Mouse (Mus musculus): ENCODE measurements around the gene Mpv17. TPM values are rescaled to one million over a fixed set of nuclear protein-coding genes. Genes with fewer than 3 reads are reported as not detected.

Gene Mpv17
- polyA plus RNA-seq, 1 experiment from 2014 or later: 77.0 TPM

- peaks cover 38% of the 10 kb centered on the region for H3K4me1 ChIP-seq (replicated peaks)
- 90% methylated on average over 10 of the region's 10 CpGs for WGBS
- no peak overlapping the region for H3K9ac ChIP-seq
- H3K27ac ChIP-seq: no peak overlapping the region
- H3K36me3 ChIP-seq: peaks cover 64% of the 10 kb centered on the region
- H3K9me3 ChIP-seq (replicated peaks): no peaks in the 10 kb centered on the region; the same call in 1 of the 2 replicates
- H3K4me2 ChIP-seq: no peak overlapping the region
- H3K4me3 ChIP-seq: no peak overlapping the region
- no peaks in the 10 kb centered on the region for H3K27me3 ChIP-seq
- ATAC-seq (replicated peaks; ENCODE audit: insufficient number of reproducible peaks, insufficient read depth, low FRiP score, low read depth): no peak
These were observed 42.2 kb upstream of the Mpv17 start for GRCm38 (mm10) chr5:31196207-31196606.

- ATAC-seq (replicated peaks; ENCODE audit: insufficient number of reproducible peaks, insufficient read depth, low FRiP score, low read depth): no peak
- H3K4me1 ChIP-seq (replicated peaks): peaks cover 35% of the 10 kb centered on the region
- WGBS: 82% methylated on average over 4 of the region's 4 CpGs
- no peaks in the 10 kb centered on the region for H3K27me3 ChIP-seq
- peaks cover 70% of the 10 kb centered on the region for H3K36me3 ChIP-seq
- H3K9ac ChIP-seq: no peak overlapping the region
- no peak overlapping the region for H3K4me2 ChIP-seq
- H3K27ac ChIP-seq: no peak overlapping the region
- H3K9me3 ChIP-seq (replicated peaks): no peaks in the 10 kb centered on the region; the same call in 1 of the 2 replicates
- no peak overlapping the region for H3K4me3 ChIP-seq
These were observed 41.6 kb upstream of the Mpv17 start for GRCm38 (mm10) chr5:31195671-31196070.

- WGBS: 90% methylated on average over 16 of the region's 16 CpGs
- Histone ChIP-seq H3K4me3 (peak overlapping the region; percentile 88), H3K27ac (no peak overlapping the region), H3K4me1 (replicated peaks) (peaks cover 26% of the 10 kb centered on the region), H3K4me2 (peak overlapping the region; percentile 86), H3K9ac (no peak overlapping the region), H3K36me3 (peaks cover 70% of the 10 kb centered on the region), H3K9me3 (replicated peaks) (no peaks in the 10 kb centered on the region), H3K27me3 (no peaks in the 10 kb centered on the region)
- no peak for ATAC-seq (replicated peaks; ENCODE audit: insufficient number of reproducible peaks, insufficient read depth, low FRiP score, low read depth)
These were observed 40.7 kb upstream of the Mpv17 start for GRCm38 (mm10) chr5:31194486-31195485.

- H3K4me1 ChIP-seq (replicated peaks): peaks cover 24% of the 10 kb centered on the region
- H3K27me3 ChIP-seq: no peaks in the 10 kb centered on the region
- peak overlapping the region; percentile 86 for H3K4me2 ChIP-seq
- WGBS: 8% methylated on average over 25 of the region's 25 CpGs
- H3K27ac ChIP-seq: peak overlapping the region; percentile 90
- H3K36me3 ChIP-seq: peaks cover 66% of the 10 kb centered on the region
- H3K4me3 ChIP-seq: peak overlapping the region; percentile 88
- H3K9me3 ChIP-seq (replicated peaks): no peaks in the 10 kb centered on the region
- peak overlapping the region; percentile 83 for H3K9ac ChIP-seq
- ATAC-seq (replicated peaks; ENCODE audit: insufficient number of reproducible peaks, insufficient read depth, low FRiP score, low read depth): no peak
These were observed 39.7 kb upstream of the Mpv17 start for GRCm38 (mm10) chr5:31193631-31194281.

GRCm38 (mm10) chr5:31192939-31193630 is 39.0 kb upstream of the Mpv17 start, which contains the start of the genes Snx17 and Eif2b4:
Gene Snx17 (plus strand): TSS chr5:31193227.
Gene Eif2b4 (minus strand): TSS chr5:31193430.
- Histone ChIP-seq H3K4me2 (peak within 1 kb of the TSS; percentile 86), H3K4me1 (replicated peaks) (peaks cover 24% of the 10 kb centered on the region), H3K27me3 (no peaks in the 10 kb centered on the region), H3K36me3 (peaks cover 66% of the 10 kb centered on the region), H3K9me3 (replicated peaks) (no peaks in the 10 kb centered on the region), H3K27ac (peak within 1 kb of the TSS; percentile 92), H3K4me3 (peak within 1 kb of the TSS; percentile 88), H3K9ac (peak within 1 kb of the TSS; percentile 83)
- WGBS: under 1% methylated on average over 48 of the region's 48 CpGs
- peak; percentile 96 for ATAC-seq (replicated peaks; ENCODE audit: insufficient number of reproducible peaks, insufficient read depth, low FRiP score, low read depth)

- Histone ChIP-seq H3K4me3 (peak overlapping the region; percentile 88), H3K4me1 (replicated peaks) (peaks cover 24% of the 10 kb centered on the region), H3K27ac (peak overlapping the region; percentile 92), H3K36me3 (peaks cover 66% of the 10 kb centered on the region), H3K9ac (peak overlapping the region; percentile 80), H3K27me3 (no peaks in the 10 kb centered on the region), H3K4me2 (peak overlapping the region; percentile 75), H3K9me3 (replicated peaks) (no peaks in the 10 kb centered on the region)
- WGBS: 11% methylated on average over 41 of the region's 42 CpGs
- ATAC-seq (replicated peaks; ENCODE audit: insufficient number of reproducible peaks, insufficient read depth, low FRiP score, low read depth): peak; percentile 74
These were observed 38.2 kb upstream of the Mpv17 start for GRCm38 (mm10) chr5:31192045-31192938.

- Histone ChIP-seq H3K36me3 (peaks cover 55% of the 10 kb centered on the region), H3K9me3 (replicated peaks) (no peaks in the 10 kb centered on the region)
- WGBS: 87% methylated on average over 9 of the region's 9 CpGs
These were observed 36.1 kb upstream of the Mpv17 start for GRCm38 (mm10) chr5:31190201-31190600.

GRCm38 (mm10) chr5:31188223-31188840 is 34.3 kb upstream of the Mpv17 start:
- Histone ChIP-seq H3K4me3 (no peak overlapping the region), H3K4me2 (no peak overlapping the region), H3K27me3 (no peaks in the 10 kb centered on the region), H3K27ac (no peak overlapping the region), H3K9ac (no peak overlapping the region), H3K4me1 (replicated peaks) (peaks cover 12% of the 10 kb centered on the region), H3K9me3 (replicated peaks) (no peaks in the 10 kb centered on the region), H3K36me3 (peaks cover 47% of the 10 kb centered on the region)
- 76% methylated on average over 4 of the region's 4 CpGs for WGBS
- no peak for ATAC-seq (replicated peaks; ENCODE audit: insufficient number of reproducible peaks, insufficient read depth, low FRiP score, low read depth)

More at GRCm38 (mm10) chr5:31190201-31190600, 36.1 kb upstream of the Mpv17 start:
- no peak overlapping the region for H3K4me3 ChIP-seq
- H3K4me2 ChIP-seq: no peak overlapping the region
- H3K9ac ChIP-seq: no peak overlapping the region
- H3K27ac ChIP-seq: no peak overlapping the region
- ATAC-seq (replicated peaks; ENCODE audit: insufficient number of reproducible peaks, insufficient read depth, low FRiP score, low read depth): no peak
- H3K4me1 ChIP-seq (replicated peaks): peaks cover 24% of the 10 kb centered on the region
- H3K27me3 ChIP-seq: no peaks in the 10 kb centered on the region

GRCm38 (mm10) chr5:31183678-31184077 is 29.6 kb upstream of the Mpv17 start:
- WGBS: 40% methylated on average over 4 of the region's 4 CpGs

GRCm38 (mm10) chr5:31181183-31181770 is 27.2 kb upstream of the Mpv17 start:
- ATAC-seq (replicated peaks; ENCODE audit: insufficient number of reproducible peaks, insufficient read depth, low FRiP score, low read depth): no peak
- H3K4me1 ChIP-seq (replicated peaks): peaks cover 12% of the 10 kb centered on the region
- H3K4me2 ChIP-seq: no peak overlapping the region
- no peak overlapping the region for H3K27ac ChIP-seq
- no peaks in the 10 kb centered on the region for H3K36me3 ChIP-seq
- WGBS: 88% methylated on average over 9 of the region's 9 CpGs
- H3K9me3 ChIP-seq (replicated peaks): no peaks in the 10 kb centered on the region
- H3K9ac ChIP-seq: no peak overlapping the region
- no peaks in the 10 kb centered on the region for H3K27me3 ChIP-seq
- no peak overlapping the region for H3K4me3 ChIP-seq

More at GRCm38 (mm10) chr5:31183678-31184077, 29.6 kb upstream of the Mpv17 start:
- H3K9ac ChIP-seq: no peak overlapping the region
- H3K36me3 ChIP-seq: peaks cover 23% of the 10 kb centered on the region
- H3K27ac ChIP-seq: no peak overlapping the region
- no peak for ATAC-seq (replicated peaks; ENCODE audit: insufficient number of reproducible peaks, insufficient read depth, low FRiP score, low read depth)
- H3K4me3 ChIP-seq: no peak overlapping the region
- H3K9me3 ChIP-seq (replicated peaks): no peaks in the 10 kb centered on the region
- peaks cover 11% of the 10 kb centered on the region for H3K4me1 ChIP-seq (replicated peaks)
- no peak overlapping the region for H3K4me2 ChIP-seq
- no peaks in the 10 kb centered on the region for H3K27me3 ChIP-seq
